Mouse (Mus musculus): ENCODE measurements around the gene Hrct1. TPM values are rescaled to one million over a fixed set of nuclear protein-coding genes. Genes with fewer than 3 reads are reported as not detected.

Hrct1 gene
- polyA plus RNA-seq, 1 experiment from 2014 or later, result 0.29 TPM

Other genes starting within 250 kb of the Hrct1 start
- gene Sit1, start 243.5 kb upstream of the Hrct1 start, polyA plus RNA-seq (2015; fragmentation: Nextera tagmentation; extraction: Ambion mirVana), result not detected in 2 replicates
- 81.1 and 90.3 TPM in 2 replicates for gene Ccdc107, start 234.3 kb upstream of the Hrct1 start, polyA plus RNA-seq (2015; fragmentation: Nextera tagmentation; extraction: Ambion mirVana)
- gene Arhgef39, start 227.5 kb upstream of the Hrct1 start, polyA plus RNA-seq (2015; fragmentation: Nextera tagmentation; extraction: Ambion mirVana), result 4.4 and 7.3 TPM in 2 replicates
- gene Car9, start 220.2 kb upstream of the Hrct1 start, polyA plus RNA-seq (2015; fragmentation: Nextera tagmentation; extraction: Ambion mirVana), result 0.21 TPM in 1 of 2 replicates, not detected in the other
- 7.3 and 8.3 TPM in 2 replicates for gene Tpm2, start 203.4 kb upstream of the Hrct1 start, polyA plus RNA-seq (2015; fragmentation: Nextera tagmentation; extraction: Ambion mirVana)
- gene Creb3, start 164.9 kb upstream of the Hrct1 start, polyA plus RNA-seq (2015; fragmentation: Nextera tagmentation; extraction: Ambion mirVana), result 83.4 and 83.7 TPM in 2 replicates
- 59.3 and 62.9 TPM in 2 replicates for gene Tln1, start 164.5 kb upstream of the Hrct1 start, polyA plus RNA-seq (2015; fragmentation: Nextera tagmentation; extraction: Ambion mirVana)
- gene Rgp1, start 148.5 kb upstream of the Hrct1 start, polyA plus RNA-seq (2015; fragmentation: Nextera tagmentation; extraction: Ambion mirVana), result 15.2 and 22.5 TPM in 2 replicates
- 61.3 and 61.9 TPM in 2 replicates for gene Gba2, start 148.3 kb upstream of the Hrct1 start, polyA plus RNA-seq (2015; fragmentation: Nextera tagmentation; extraction: Ambion mirVana)
- 1.1 TPM in 1 of 2 replicates, not detected in the other for gene Msmp, start 142.7 kb upstream of the Hrct1 start, polyA plus RNA-seq (2015; fragmentation: Nextera tagmentation; extraction: Ambion mirVana)
- gene Npr2, start 95.3 kb upstream of the Hrct1 start, polyA plus RNA-seq (2015; fragmentation: Nextera tagmentation; extraction: Ambion mirVana), result 13.5 and 14.7 TPM in 2 replicates
- gene Spag8, start 73.6 kb upstream of the Hrct1 start, polyA plus RNA-seq (2015; fragmentation: Nextera tagmentation; extraction: Ambion mirVana), result 8.3 and 11.8 TPM in 2 replicates
- gene Hint2, start 70.7 kb upstream of the Hrct1 start, polyA plus RNA-seq (2015; fragmentation: Nextera tagmentation; extraction: Ambion mirVana), result 57.9 and 61.0 TPM in 2 replicates
- gene Tmem8b, start 58.2 kb upstream of the Hrct1 start, polyA plus RNA-seq (2015; fragmentation: Nextera tagmentation; extraction: Ambion mirVana), result 14.9 and 15.8 TPM in 2 replicates
- gene Fam221b, start 58.0 kb upstream of the Hrct1 start, polyA plus RNA-seq (2015; fragmentation: Nextera tagmentation; extraction: Ambion mirVana), result 0.97 and 1.1 TPM in 2 replicates
- gene Olfr70, start 26.4 kb upstream of the Hrct1 start, polyA plus RNA-seq (2015; fragmentation: Nextera tagmentation; extraction: Ambion mirVana), result not detected in 2 replicates
- gene Olfr71, start 16.9 kb upstream of the Hrct1 start, polyA plus RNA-seq (2015; fragmentation: Nextera tagmentation; extraction: Ambion mirVana), result 0.06 TPM in 1 of 2 replicates, not detected in the other
- gene Spaar, start 2.8 kb downstream of the Hrct1 start, polyA plus RNA-seq (2015; fragmentation: Nextera tagmentation; extraction: Ambion mirVana), result 0.15 TPM in 1 of 2 replicates, not detected in the other
- not detected in 2 replicates for gene Olfr159, start 43.8 kb downstream of the Hrct1 start, polyA plus RNA-seq (2015; fragmentation: Nextera tagmentation; extraction: Ambion mirVana)
- not detected in 2 replicates for gene Olfr156, start 96.7 kb downstream of the Hrct1 start, polyA plus RNA-seq (2015; fragmentation: Nextera tagmentation; extraction: Ambion mirVana)
- gene Olfr157, start 113.0 kb downstream of the Hrct1 start, polyA plus RNA-seq (2015; fragmentation: Nextera tagmentation; extraction: Ambion mirVana), result not detected in 2 replicates
- not detected in 2 replicates for gene Olfr155, start 124.4 kb downstream of the Hrct1 start, polyA plus RNA-seq (2015; fragmentation: Nextera tagmentation; extraction: Ambion mirVana)
- gene Reck, start 148.3 kb downstream of the Hrct1 start, polyA plus RNA-seq (2015; fragmentation: Nextera tagmentation; extraction: Ambion mirVana), result 4.4 and 6.1 TPM in 2 replicates
- 26.6 and 32.1 TPM in 2 replicates for gene Glipr2, start 230.2 kb downstream of the Hrct1 start, polyA plus RNA-seq (2015; fragmentation: Nextera tagmentation; extraction: Ambion mirVana)